Mouse (Mus musculus): ENCODE results near the gene Msh2.
"Not testable (repeated sequence)": the region's sequence is repeated elsewhere in the genome, so short reads cannot be mapped to it uniquely, and the experiment has no call there.

Msh2 gene

DNA sequence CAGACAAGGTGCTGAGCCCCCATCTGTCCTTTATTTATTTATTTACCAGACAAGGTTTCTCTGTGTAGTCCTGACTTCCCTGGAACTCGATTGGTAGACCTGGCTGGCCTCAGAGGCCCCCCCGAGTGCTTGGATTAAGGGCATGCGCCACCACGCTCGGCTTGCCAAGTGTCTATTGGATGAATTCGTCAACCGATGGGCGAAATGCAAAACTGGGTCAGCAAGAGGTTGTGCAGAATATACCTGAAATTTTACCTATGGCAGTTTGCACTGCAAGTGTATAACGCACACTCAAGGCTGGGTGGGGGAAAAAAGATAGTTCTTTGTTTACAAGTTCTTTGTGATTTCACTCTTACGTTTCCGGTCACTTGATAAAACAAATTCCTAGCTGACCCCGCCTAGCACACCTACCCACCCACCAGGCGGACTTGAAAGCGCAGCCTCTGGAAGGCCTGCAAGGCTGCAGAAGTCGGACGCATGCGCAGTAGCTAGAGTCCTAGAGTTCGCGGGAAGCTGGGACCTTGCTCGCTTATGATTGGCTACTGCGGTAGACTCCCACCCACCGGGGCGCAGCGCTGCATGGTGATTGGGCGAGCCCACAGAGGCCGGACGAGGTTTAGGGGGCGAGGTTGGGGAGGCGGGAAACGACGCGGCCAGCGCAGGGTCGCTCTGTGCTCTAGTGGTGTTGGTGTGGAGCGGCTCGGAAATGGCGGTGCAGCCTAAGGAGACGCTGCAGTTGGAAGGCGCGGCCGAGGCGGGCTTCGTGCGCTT lies at the start of gene Msh2:
TSS of gene Msh2 (plus strand) at position 441 of the 771 bp plus-strand sequence.
- DNase-seq (ENCODE audit: low read depth): peak; percentile 92

DNA sequence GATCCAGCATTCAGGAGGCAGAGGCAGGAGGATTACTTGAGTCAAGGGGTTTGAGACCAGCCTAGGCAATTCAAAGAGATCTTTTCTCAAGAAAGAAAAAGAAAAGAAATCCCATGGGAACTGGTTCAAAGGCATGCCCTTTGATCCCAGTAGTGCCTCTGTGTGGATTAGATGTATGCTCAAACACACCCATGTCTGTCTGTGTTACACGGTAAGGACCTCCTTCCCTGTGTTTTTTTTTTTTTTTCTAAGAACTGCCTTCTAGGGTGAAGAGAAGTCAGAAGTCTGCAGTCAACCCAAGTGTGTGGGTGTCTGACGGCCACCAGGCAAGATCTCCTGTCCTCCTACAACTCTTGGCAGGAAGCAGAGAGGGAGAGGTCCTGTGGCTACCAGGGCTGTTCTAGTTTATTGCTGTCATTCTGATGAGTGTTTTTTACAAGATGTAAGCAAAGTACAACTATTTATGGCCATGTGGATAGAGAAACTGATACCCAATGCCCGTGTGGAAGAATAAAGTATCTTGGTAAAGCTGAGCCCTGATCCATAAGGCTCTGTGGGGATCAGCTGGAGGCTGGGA lies 46.5 kb upstream of the Msh2 start:
- no peak for DNase-seq (ENCODE audit: low read depth)

DNA sequence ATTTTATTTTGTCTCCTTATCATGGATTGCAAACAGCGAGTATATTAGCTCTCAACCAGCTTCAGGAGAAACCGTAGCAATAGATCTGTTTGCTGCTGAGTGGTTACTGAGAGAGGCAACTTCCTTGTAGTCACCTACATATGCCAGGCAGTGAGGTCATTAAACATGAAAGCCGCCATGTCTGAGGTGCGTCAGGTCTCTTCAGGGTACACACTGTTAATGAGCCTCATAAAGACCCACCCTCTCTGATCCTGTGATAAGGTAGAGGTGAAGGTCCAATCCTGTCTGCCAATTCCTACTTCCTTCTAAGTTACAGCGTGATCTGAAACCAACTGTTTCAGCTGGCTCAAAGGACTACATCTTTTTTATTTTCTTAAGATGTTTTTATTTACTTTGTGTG lies 44.0 kb upstream of the Msh2 start:
- DNase-seq (ENCODE audit: low read depth): no peak

DNA sequence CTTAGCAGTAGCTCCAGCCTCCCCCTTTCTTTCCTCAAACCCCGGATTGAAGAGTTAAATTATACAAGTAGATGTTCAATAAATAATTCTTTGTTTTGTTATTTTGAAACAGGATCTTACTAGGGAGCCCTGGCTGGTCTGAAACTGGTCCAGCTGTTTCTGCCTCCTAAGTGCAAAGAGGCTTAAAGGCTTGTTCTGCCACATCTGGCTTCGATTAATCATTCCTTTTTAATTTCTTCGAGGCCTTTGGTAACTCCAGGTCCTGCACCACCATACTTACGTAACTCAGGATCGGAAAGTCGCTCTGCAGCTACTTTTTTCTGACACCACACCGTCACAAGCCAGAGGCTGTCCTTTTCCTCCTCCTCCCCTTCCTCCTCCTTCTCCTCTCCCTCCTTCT lies 43.4 kb upstream of the Msh2 start:
- no peak for DNase-seq (ENCODE audit: low read depth)

DNA sequence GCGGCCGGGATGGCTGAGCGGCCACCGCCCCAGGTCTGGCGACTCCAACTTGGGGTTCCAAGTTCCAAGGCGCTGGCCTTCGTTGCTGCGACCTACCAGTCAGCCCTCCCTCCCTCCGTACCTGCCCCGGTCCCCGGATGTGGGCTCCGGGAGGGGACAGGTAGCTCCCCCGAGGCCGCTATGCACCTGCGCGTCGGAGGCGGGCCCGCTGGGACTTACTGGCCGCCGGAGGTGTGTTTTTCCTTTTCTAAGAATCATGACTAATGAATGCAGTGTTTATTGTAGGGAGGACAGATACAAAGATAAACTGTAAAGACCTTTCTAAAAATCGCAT lies 35.1 kb upstream of the Msh2 start:
- no peak for DNase-seq (ENCODE audit: low read depth)

DNA sequence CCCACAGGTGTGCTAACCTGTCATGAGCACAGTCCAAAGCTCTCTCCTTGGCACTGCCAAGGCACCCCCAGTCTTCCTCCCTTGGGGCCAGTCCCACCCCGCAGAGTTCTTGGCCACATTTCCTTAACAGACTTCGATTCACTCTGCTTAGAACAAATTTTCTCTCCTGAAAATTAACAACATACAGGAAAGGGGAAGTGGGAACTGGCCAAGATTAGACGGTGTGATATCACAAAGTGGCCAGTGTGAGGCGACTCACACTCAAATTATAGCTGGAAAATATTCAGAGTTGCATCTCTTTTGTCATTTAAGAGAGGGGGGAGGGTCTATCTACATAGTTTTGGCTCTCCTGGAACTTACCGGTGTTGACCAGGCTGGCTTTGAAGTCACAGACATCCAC lies 32.9 kb upstream of the Msh2 start:
- no peak for DNase-seq (ENCODE audit: low read depth)

DNA sequence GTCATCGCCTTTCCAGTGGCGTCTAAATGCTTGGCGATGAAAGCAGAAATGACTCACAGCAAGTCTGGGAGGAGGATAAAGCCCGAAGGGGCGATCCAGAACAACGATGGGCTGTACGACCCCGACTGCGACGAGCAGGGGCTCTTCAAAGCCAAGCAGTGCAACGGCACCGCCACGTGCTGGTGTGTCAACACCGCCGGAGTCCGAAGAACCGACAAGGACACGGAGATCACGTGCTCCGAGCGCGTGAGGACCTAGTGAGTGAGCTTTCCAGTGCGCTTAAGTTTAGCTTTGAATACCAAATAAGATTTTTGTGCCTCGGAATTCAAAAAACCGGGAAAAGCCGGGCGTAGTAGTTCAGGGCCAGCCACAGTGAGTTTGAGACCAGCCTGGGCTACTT lies 31.9 kb upstream of the Msh2 start:
- no peak for DNase-seq (ENCODE audit: low read depth)

DNA sequence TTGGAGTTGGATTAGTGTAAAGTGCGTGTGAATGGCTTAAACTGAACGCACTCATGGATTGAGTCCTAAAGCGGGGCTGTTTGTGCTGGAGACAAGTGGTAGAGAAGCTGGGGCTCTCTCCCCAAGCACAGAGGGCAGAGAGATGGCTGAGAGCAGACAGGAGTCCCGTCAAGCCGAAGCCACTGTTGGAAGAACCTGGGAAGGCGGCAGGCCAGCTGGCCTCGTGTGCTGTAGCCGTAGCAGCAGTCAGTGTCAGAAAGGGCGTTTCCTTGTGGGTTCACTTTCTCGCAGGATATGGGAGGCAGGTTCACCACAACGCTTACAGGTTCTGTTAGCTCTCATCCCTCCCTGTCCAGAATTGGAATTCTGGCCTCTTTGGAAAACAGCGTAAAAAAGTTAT lies 31.1 kb upstream of the Msh2 start:
- no peak for DNase-seq (ENCODE audit: low read depth)

DNA sequence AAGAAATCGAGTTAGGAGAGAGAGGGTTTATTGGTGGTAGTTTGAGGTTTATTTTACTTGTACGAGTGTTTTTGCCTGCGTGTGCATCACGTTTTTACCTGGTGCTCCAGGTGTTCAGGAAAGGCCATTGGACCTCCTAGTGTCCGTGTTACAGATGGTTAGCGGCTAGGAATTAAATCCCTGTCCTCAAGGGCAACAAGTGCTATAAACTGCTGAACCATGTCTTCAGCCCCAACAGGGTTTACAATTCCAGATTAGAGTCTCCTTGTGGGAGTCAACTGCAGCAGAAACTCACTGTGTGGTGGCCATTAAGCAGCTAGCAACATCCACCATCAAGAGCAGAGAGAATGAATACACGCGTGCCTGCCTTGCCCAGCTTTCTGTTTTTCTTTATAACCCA lies 29.4 kb upstream of the Msh2 start:
- no peak for DNase-seq (ENCODE audit: low read depth)

DNA sequence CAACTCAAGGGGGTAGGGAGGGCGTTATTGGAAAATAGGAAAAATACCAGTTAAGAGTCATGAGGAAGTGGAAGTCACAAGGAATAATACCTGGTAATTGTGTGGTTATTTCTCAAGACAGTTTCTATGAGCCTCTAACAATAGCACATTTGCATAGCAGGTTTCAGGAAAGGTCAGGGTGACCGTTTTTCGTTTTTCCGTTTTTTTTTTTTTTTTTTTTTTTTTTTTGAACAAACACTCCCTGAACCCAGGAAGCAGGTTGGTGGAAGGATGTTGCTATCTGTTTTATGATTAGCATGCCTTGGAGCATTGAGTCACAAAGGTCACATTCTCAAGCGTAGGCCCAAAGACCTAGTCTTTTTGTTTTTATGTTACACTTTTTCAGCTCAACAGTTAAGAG lies 16.5 kb upstream of the Msh2 start:
- not testable (repeated sequence) for DNase-seq (ENCODE audit: low read depth)

DNA sequence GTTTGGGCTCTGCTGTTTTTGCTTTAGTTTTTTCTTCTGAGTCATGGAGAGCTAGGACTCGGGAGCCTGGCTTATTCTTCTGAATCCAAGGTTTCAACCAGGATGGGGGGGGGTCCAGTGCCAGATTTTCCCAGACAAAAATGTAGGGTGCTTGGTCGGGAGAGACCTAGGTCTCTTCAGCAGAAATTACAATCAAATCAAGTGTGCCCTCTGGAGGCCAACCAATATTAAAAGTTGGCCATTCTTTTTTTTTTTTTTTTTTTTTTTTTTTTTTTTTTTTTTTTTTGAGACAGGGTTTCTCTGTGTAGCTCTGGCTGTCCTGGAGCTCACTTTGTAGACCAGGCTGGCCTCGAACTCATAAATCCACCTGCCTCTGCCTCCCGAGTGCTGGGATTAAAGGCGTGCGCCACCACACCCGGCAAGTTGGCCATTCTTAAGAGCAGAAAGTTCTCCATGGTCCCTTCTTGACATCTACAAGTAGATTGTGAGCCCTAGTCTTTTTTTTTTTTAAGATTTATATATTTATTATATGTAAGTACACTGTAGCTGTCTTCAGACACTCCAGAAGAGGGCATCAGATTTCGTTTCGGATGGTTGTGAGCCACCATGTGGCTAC lies 10.1 kb upstream of the Msh2 start:
- DNase-seq (ENCODE audit: low read depth): not testable (repeated sequence)

DNA sequence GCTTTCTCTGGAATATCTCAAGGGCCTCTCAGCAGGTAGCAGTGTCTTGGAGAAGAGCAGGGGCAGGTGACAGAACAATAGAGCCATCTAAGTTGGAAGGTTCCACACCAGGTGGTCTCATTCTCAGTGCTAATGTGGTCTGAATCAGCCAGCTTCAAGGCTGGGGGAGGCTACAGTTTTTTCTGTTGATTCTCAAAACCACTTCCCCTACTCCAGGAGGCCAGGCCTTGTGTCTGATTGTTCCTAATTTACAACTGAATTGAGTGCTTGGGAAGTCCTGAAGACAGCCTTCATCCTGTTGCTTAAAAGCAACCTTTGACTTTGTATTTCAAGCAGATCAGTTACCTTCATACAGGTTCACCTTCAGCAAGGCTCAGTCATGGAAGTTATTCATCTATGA lies 7.9 kb upstream of the Msh2 start:
- DNase-seq (ENCODE audit: low read depth): no peak

DNA sequence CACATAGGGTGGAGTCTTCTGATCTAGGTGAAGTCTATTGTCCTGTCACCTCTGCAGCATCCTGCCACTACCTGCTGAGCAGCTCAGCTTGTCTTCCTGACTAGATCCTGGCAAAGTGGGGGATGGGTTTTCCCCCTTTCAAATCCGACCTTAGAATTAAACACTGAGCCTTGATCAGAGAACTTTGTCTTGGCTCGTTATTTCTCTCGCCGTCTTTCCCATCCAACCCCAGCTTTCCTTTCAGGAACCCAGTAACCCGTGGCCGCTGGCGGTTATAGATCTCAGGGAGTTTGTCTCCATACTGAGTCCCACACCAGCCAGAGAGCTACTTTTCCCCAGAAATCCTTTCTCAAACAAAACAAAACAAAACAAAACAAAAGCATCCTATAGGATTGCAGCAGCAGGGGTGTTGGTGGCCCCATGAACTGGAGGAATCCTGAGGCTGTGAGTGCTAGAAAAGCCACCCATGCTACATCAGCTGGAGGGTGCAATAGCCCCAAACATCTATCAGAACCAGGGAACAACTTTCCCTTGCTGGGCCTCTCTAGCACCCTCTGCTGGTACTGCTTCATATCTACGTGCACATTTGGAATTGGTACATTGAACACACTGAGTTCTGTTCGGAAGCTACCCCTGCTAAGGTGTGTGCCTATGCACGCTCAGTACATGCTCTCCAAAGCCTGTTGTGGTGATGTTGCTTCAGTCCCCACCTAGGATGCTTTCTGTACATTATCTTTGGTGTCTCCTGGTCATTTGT lies 6.9 kb upstream of the Msh2 start:
- DNase-seq (ENCODE audit: low read depth): no peak

DNA sequence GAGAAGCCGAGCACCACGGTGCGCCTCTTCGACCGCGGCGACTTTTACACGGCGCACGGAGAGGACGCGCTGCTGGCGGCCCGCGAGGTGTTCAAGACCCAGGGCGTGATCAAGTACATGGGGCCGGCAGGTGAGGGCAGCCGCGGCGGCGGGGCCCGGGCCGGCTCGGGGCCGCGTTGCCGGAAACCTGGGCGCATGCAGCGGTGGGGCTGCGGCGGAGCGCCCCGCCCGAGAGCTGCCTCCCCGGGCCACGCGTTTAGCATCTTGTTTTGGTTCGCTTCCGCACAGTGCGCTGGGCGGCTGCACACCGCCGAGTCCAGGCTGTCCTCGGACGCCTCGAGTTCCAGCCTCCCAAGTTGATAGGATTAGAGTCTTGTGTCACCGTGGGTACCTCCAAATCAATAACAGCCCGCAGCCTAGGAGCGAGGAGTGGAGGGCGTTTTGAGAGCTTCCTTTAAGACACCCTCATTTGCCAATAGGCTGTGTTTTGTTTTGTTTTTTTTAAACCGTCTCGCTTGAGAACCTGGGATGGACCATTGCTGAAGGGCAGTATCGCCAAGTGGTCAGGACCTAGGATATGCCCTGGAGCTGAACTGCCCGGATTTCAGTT lies 652 bp downstream of the Msh2 start:
- DNase-seq (ENCODE audit: low read depth): no peak

DNA sequence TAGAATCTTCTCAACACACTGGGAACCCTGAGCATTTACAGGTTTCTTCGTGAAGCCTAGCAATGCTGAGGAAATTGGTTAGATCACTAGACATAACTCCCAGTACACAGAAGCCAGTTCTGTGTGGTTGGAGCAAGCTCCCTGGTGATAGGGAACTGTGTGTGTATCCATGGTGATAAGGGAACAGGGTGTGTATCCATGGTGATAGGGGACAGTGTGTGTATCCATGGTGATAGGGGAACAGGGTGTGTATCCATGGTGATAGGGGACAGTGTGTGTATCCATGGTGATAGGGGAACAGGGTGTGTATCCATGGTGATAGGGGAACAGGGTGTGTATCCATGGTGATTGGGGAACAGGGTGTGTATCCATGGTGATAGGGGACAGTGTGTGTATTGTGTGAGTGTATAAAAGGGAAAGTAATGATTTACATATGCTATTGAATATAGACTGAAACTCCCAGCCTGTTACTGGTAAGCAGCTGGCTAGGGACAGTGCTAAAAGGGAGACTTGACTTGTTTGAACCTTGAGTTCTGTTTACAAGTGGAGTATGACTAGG lies 4.9 kb downstream of the Msh2 start:
- DNase-seq (ENCODE audit: low read depth): not testable (repeated sequence)

DNA sequence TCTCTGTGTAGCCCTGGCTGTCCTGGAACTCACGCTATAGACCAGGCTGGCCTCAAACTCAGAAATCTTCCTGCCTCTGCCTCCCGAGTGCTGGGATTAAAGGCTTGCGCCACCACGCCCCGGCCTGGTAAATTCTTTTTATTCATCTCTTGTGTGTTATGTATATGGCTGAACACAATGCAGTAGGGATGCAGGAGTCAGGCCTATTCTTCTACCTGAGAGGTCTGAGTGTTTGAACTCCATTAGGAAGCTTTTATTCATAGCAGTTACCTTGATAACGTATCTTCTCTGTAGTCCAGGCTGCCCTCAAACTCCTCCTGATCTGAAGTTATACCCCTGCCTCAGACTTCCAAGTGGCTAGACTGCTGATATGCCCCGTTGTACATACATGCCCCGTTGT lies 5.5 kb downstream of the Msh2 start:
- no peak for DNase-seq (ENCODE audit: low read depth)

DNA sequence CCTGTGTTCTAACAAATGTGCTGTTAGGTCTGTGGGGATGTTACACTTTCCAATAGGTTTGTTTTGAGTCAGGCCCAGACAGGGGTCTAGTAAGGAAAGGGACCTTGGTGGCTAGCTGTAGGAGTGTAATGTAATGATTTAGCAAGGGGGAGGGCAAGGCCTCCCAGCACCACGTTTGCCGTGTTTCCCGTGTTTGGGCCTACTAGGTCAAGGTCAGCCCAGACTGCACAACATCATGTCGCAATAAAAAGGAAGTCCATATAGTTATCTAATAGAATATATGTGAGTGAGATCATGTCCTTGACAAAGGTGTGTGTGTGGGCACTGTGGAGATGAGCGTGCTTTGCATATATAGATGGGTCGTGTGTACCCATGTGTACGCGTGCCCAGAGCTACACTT lies 17.1 kb downstream of the Msh2 start:
- DNase-seq (ENCODE audit: low read depth): no peak

DNA sequence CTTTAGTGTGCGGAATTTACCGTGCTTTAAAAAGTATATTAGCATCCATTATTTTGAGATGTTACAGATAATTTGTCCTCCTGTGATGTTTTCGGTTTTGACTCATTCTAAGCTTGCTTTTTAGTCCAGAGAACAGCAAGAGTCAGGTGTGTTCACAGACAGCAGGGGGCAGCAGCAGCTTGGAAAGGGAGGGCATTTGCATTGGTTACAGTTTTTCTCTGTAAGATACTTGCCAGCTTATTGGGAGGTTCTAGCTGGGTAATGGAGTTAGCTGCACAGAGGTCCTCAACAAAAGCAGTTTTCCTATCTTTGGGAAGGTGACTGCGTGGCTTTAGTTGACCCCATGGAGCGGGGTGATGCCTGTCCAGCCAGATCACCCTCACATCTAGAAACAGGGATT lies 19.8 kb downstream of the Msh2 start:
- peak; percentile 42 for DNase-seq (ENCODE audit: low read depth)

DNA sequence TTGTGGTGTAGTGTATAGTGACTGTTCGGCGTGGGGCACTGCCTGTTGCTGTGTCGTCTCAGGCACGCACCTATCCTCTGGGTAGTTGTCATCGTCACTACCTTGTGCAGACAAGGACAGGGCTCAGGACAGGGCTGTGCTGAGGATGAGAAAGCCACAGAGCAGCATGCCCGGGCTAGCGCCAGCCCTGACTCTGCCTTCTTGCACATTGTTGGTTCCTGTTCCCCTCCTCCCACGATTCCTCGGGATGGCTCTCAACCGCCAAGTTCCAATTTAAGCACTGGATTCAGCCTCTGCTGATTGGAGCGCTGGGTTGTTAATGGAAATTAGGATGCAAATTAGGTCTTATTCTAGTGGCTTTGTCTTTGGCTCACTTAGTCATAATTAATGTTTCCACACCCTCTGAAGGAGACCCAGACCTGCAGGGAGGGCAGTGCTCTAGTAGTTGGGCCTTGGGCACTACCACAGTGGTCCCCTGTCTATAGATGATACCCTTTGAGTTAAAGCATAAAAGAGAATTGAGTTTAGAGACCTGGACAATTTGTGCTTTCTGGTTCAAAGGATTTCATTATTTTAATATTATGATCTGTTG lies 23.8 kb downstream of the Msh2 start:
- no peak for DNase-seq (ENCODE audit: low read depth)

DNA sequence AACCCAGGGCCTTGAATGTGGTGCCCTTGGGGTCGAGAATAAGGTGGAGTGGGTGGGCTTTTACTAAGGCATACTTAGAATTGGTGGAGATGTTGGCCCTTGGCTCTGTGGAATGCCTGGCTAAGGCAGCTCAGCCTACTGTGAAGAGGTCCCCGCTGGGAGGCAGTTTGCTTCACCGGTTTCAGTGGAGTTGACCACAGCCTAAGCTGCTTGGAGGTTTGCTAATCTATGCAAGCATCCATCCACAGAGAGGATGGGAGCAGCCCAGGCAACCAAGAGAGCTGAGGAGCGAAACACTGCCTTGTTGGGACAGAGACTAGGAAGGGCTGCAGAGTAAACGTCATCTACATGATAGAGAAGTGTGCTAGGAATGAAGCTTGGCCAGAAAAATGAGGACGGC lies 24.7 kb downstream of the Msh2 start:
- no peak for DNase-seq (ENCODE audit: low read depth)

DNA sequence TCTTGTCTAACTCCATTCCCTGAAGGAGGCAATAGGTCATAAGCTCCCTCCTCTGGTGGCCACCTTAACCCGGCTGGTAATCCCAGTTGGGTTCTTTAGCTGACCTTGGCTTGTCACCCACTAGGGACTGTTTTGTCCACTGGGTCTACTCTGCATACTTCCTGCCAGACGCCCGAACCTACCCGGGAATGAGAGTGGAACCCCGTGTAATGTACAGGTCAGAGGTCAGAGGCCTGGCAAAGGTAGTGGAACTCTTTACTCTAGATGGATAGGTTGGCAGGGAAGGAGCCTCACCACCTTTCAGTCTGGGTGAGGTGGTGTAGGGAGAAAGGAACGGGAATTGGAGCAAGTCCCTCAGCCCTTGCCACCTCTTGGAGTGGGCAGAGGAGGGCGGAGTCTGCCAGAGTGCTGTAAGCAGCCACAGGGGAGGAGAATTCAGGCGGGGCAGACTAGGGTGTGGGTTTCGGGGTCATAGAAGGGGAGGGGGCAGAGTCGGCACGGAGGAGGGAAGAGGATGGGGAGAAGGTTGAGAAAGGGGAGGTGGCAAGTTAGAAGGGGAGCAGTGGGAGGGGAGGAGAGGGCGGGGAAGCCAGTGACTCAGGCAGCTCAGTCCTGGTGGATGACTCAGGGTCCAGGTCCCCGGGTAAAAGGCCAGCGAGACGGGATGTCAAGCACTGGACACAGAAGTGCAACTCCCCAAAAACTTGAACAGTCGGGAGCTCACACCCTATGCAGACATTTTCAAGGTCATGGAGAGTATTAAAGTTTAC lies 27.1 kb downstream of the Msh2 start:
- DNase-seq (ENCODE audit: low read depth): peak; percentile 13
